Mouse (Mus musculus) activated CD4-positive, CD25-positive, alpha-beta regulatory T cell, adult 9 weeks (primary cell): Measurements from ENCODE around the gene Scn3b. TPM values are rescaled to one million over a fixed set of nuclear protein-coding genes. Genes with fewer than 3 reads are reported as not detected.

ENCODE experiments used
- polyA plus RNA-seq: library from polyadenylated mRNA; unstranded; fragments of 100-300 nt; shearing (Covaris generic); gene quantifications from one replicate; pipeline ENCODE4 v1.2.1, GENCODE M21; 2017

Gene Scn3b
- polyA plus RNA-seq, result not detected

GRCm38 (mm10) chr9:40269103-40269861, at the start of gene Scn3b:
TSS of gene Scn3b (plus strand) at chr9:40269217.

Other genes starting within 250 kb of the Scn3b start
- gene Olfr981, start 247.8 kb upstream of the Scn3b start, polyA plus RNA-seq, result not detected
- not detected for gene Olfr982, start 195.4 kb upstream of the Scn3b start, polyA plus RNA-seq
- gene Olfr983, start 175.6 kb upstream of the Scn3b start, polyA plus RNA-seq, result not detected
- gene Olfr984, start 155.0 kb upstream of the Scn3b start, polyA plus RNA-seq, result not detected
- not detected for gene Olfr985, start 139.0 kb upstream of the Scn3b start, polyA plus RNA-seq
- not detected for gene Tmem225, start 121.1 kb upstream of the Scn3b start, polyA plus RNA-seq
- not detected for gene Olfr986, start 88.3 kb upstream of the Scn3b start, polyA plus RNA-seq
- gene Zfp202, start 76.9 kb upstream of the Scn3b start, polyA plus RNA-seq, result 5.3 TPM